Mouse (Mus musculus): ENCODE data around the gene B830017H08Rik.

DNA sequence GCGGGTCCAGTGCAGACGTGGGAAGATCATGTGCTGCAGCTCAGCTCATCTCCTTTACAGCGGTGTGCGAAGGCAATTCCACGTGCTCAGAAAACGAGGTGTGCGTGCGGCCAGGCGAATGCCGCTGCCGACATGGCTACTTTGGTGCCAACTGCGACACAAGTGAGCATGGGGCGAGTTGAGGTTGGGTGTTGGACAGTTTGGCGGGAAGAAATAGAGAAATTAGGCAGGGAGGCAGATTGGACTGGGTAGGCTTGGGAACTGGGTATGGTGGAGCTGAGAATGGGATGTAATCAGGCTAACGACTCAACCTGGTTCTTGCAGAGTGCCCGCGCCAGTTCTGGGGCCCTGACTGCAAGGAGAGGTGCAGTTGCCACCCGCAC is 30.5 kb upstream of the B830017H08Rik start:
- no peak for TF ChIP-seq CTCF (IDR thresholded peaks at IDR 0.05; ENCODE audit: low read depth)
- no peak for TF ChIP-seq EP300 (IDR thresholded peaks at IDR 0.05; ENCODE audit: low read depth)

Measured in liver, embryonic 14.5 days (tissue).